Mouse (Mus musculus): ENCODE results near the gene Tspan13. TPM values are rescaled to one million over a fixed set of nuclear protein-coding genes. Genes with fewer than 3 reads are reported as not detected.

Gene Tspan13
- polyA plus RNA-seq, 1 experiment from 2014 or later, result 66.8 TPM

DNA sequence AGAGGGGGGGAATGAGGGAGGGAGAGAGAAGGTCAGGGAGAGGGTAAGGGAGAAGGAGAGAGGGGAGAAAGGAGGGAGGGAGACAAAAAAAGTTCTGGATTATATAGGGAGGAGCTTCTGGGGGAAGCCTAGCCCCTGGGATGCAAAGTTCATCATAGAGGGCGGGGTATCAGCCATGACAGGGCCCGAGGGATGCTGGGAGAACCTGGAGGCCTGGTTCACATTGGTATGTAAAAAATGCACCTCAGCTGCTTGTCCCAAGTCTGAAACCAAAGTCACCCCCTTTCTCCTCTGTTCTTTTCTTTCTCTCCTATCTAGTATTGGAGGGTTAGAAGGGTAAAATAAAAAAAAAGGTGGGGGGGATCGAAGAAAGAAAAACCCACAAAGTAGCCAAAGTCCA is 22.2 kb downstream of the Tspan13 start:
- Histone ChIP-seq H3K9me3 (ENCODE audit: control insufficient read depth, low read length) (no peaks in the 10 kb centered on the region), H3K9ac (ENCODE audit: low read length) (no peak overlapping the region)
- ATAC-seq (ENCODE audit: insufficient number of reproducible peaks, insufficient read depth, low FRiP score, low read depth), result no peak

DNA sequence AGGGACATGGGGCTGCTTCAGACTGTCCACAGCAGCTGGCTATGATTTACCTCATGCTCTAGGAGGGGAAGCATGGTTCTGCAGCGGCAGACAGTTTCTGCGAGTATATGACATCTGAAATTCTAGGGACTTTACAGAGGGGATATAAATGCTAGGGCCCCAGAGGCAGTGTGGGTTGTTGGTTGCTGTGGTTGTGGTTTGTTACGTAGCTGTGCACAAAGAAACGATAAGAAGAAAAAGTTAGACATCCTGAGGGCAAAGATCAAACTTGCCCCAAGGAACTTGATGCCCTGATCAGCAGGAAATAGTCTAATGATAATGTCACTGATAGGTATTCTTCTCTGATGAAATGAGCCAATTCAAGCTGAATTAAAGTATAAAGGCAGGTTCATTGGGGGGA is 22.7 kb downstream of the Tspan13 start:
- no peaks in the 10 kb centered on the region for H3K4me1 ChIP-seq (ENCODE audit: control insufficient read depth in 2 of 2, insufficient read depth in 2 of 2, low read length in 2 of 2)

More for the DNA sequence above, 22.2 kb downstream of the Tspan13 start:
- WGBS, result 81% methylated on average over 3 of the region's 3 CpGs
- Histone ChIP-seq H3K4me3 (ENCODE audit: control insufficient read depth in 1 of 2, insufficient read depth in 1 of 2, low read depth in 1 of 2, low read length in 2 of 2) (no peak overlapping the region), H3K4me1 (ENCODE audit: control insufficient read depth in 2 of 2, insufficient read depth in 2 of 2, low read length in 2 of 2) (no peaks in the 10 kb centered on the region), H3K27me3 (ENCODE audit: control insufficient read depth, insufficient read depth, low read length) (no peaks in the 10 kb centered on the region), H3K4me2 (ENCODE audit: low read length) (no peak overlapping the region), H3K36me3 (ENCODE audit: control insufficient read depth, insufficient read depth, low read length) (peaks cover 17% of the 10 kb centered on the region), H3K27ac (replicated peaks in 1 of 2; ENCODE audit: control insufficient read depth in 1 of 2, insufficient read depth in 1 of 2, low read depth in 2 of 2, low read length in 2 of 2) (no peak overlapping the region)

DNA sequence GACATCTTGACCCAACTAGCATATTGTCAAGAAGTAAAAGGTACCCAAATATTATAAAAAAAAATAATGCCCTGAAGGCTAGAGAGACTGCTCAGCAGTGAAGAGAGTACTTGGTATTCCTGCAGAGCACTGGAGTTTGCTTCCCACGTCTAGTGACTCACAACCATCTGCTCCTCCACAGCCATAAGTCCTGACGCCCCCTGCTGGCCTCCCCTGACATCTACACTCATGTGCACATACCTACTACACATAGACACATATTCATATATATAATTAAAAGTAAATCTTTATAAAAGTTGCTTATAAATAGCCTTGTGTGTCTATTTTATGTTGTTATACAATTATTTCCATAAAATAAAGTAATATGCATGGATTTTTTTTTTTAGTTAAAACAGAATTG is 24.5 kb downstream of the Tspan13 start:
- Histone ChIP-seq H3K36me3 (ENCODE audit: control insufficient read depth, insufficient read depth, low read length) (peaks cover 21% of the 10 kb centered on the region), H3K4me3 (ENCODE audit: control insufficient read depth in 1 of 2, insufficient read depth in 1 of 2, low read depth in 1 of 2, low read length in 2 of 2) (no peak overlapping the region), H3K4me2 (ENCODE audit: low read length) (no peak overlapping the region), H3K4me1 (ENCODE audit: control insufficient read depth in 2 of 2, insufficient read depth in 2 of 2, low read length in 2 of 2) (no peaks in the 10 kb centered on the region), H3K9me3 (ENCODE audit: control insufficient read depth, low read length) (no peaks in the 10 kb centered on the region), H3K27ac (replicated peaks in 1 of 2; ENCODE audit: control insufficient read depth in 1 of 2, insufficient read depth in 1 of 2, low read depth in 2 of 2, low read length in 2 of 2) (no peak overlapping the region), H3K27me3 (ENCODE audit: control insufficient read depth, insufficient read depth, low read length) (no peaks in the 10 kb centered on the region), H3K9ac (ENCODE audit: low read length) (no peak overlapping the region)
- 70% methylated on average over 2 of the region's 2 CpGs for WGBS
- ATAC-seq (ENCODE audit: insufficient number of reproducible peaks, insufficient read depth, low FRiP score, low read depth), result no peak

More for the DNA sequence above, 22.7 kb downstream of the Tspan13 start:
- 85% methylated on average over 4 of the region's 4 CpGs for WGBS
- peaks cover 20% of the 10 kb centered on the region for H3K36me3 ChIP-seq (ENCODE audit: control insufficient read depth, insufficient read depth, low read length)
- no peak for ATAC-seq (ENCODE audit: insufficient number of reproducible peaks, insufficient read depth, low FRiP score, low read depth)
- H3K27ac ChIP-seq (replicated peaks in 1 of 2; ENCODE audit: control insufficient read depth in 1 of 2, insufficient read depth in 1 of 2, low read depth in 2 of 2, low read length in 2 of 2), result no peak overlapping the region
- H3K9me3 ChIP-seq (ENCODE audit: control insufficient read depth, low read length), result no peaks in the 10 kb centered on the region
- H3K27me3 ChIP-seq (ENCODE audit: control insufficient read depth, insufficient read depth, low read length), result no peaks in the 10 kb centered on the region
- no peak overlapping the region for H3K4me2 ChIP-seq (ENCODE audit: low read length)
- H3K9ac ChIP-seq (ENCODE audit: low read length), result no peak overlapping the region
- no peak overlapping the region for H3K4me3 ChIP-seq (ENCODE audit: control insufficient read depth in 1 of 2, insufficient read depth in 1 of 2, low read depth in 1 of 2, low read length in 2 of 2)

DNA sequence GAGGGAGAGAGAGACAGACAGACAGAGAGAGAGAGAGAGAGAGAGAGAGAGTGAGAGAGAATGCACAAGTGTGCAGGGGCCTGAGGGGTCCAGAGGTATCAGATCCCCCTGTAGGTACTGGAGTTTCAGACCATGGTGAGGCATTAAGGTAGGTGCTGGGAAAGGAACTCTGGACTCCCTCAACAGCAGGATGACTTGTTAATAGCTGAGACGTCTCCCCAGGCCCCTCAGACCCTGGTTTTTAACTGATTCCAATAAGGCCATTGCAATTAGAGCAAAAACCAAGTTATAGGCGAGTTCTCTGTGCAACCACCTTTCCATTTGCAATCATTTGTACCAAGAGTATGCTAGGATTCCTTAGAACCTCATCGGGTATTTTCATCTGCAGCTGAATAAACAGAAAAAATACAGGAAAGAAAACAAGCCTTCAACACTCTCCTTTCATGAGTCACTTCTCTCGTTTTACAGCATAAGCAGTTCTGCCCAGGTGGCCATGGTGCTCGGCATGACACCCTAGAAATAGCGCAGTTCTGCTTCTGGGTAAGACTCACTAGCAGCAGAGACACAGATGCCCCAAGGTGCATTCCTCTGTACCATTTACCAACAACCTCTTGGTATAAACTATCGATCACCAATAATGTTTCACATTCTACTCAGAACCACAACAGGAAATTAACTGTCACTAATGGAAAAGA is 28.9 kb downstream of the Tspan13 start:
- H3K27me3 ChIP-seq (ENCODE audit: control insufficient read depth, insufficient read depth, low read length), result no peaks in the 10 kb centered on the region
- H3K4me2 ChIP-seq (ENCODE audit: low read length), result no peak overlapping the region
- H3K36me3 ChIP-seq (ENCODE audit: control insufficient read depth, insufficient read depth, low read length), result peaks cover 9% of the 10 kb centered on the region; the same call in 1 of the 2 replicates
- no peak overlapping the region for H3K9ac ChIP-seq (ENCODE audit: low read length)
- H3K9me3 ChIP-seq (ENCODE audit: control insufficient read depth, low read length), result no peaks in the 10 kb centered on the region
- 68% methylated on average over 7 of the region's 7 CpGs for WGBS
- no peak overlapping the region for H3K27ac ChIP-seq (replicated peaks in 1 of 2; ENCODE audit: control insufficient read depth in 1 of 2, insufficient read depth in 1 of 2, low read depth in 2 of 2, low read length in 2 of 2)
- ATAC-seq (ENCODE audit: insufficient number of reproducible peaks, insufficient read depth, low FRiP score, low read depth), result no peak
- no peak overlapping the region for H3K4me3 ChIP-seq (ENCODE audit: control insufficient read depth in 1 of 2, insufficient read depth in 1 of 2, low read depth in 1 of 2, low read length in 2 of 2)
- no peaks in the 10 kb centered on the region for H3K4me1 ChIP-seq (ENCODE audit: control insufficient read depth in 2 of 2, insufficient read depth in 2 of 2, low read length in 2 of 2)

DNA sequence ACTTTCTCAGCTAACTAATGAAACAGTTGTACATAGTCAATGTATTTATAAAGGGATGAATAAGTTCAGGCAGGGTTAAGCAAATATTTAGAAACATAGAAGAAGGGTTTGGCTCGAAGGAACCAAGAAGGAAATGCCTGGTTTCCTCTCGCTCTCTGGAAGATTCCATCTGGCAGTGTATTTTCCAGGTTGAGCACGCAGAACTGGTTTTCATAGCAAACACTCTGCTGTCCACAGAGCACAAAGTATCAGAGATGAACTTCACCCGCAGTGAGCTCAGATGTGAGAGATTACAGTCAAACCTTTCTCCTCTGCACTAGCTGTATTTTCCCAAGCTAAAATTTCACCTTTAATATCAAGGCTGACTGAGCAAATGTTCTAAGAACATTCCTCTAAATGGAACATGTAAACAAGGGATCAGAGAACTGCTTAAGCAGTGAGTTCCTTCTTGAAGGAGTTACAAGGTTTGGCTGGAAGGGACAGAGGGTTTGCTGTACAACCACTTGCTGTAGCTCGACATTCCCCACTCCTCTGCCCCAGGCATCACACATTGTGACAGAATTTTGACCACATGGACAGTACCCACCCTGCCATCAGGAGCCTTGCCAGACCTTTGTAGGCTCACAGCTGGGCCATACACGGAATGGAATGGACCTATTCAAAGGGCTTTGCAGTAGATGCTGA is 33.8 kb downstream of the Tspan13 start:
- Histone ChIP-seq H3K9me3 (ENCODE audit: control insufficient read depth, low read length) (no peaks in the 10 kb centered on the region), H3K4me2 (ENCODE audit: low read length) (no peak overlapping the region), H3K4me1 (ENCODE audit: control insufficient read depth in 2 of 2, insufficient read depth in 2 of 2, low read length in 2 of 2) (peaks cover 3 to 4% of the 10 kb centered on the region in 2 experiments; a peak in 2 of 4 replicates), H3K9ac (ENCODE audit: low read length) (no peak overlapping the region), H3K27me3 (ENCODE audit: control insufficient read depth, insufficient read depth, low read length) (no peaks in the 10 kb centered on the region), H3K36me3 (ENCODE audit: control insufficient read depth, insufficient read depth, low read length) (no peaks in the 10 kb centered on the region), H3K27ac (replicated peaks in 1 of 2; ENCODE audit: control insufficient read depth in 1 of 2, insufficient read depth in 1 of 2, low read depth in 2 of 2, low read length in 2 of 2) (0 out of 4 replicates have a peak overlapping the region, but pooled peaks of 1 of the 2 experiments have one; percentile 7), H3K4me3 (ENCODE audit: control insufficient read depth in 1 of 2, insufficient read depth in 1 of 2, low read depth in 1 of 2, low read length in 2 of 2) (no peak overlapping the region)
- WGBS, result 60% methylated on average over 6 of the region's 6 CpGs
- no peak for ATAC-seq (ENCODE audit: insufficient number of reproducible peaks, insufficient read depth, low FRiP score, low read depth)

DNA sequence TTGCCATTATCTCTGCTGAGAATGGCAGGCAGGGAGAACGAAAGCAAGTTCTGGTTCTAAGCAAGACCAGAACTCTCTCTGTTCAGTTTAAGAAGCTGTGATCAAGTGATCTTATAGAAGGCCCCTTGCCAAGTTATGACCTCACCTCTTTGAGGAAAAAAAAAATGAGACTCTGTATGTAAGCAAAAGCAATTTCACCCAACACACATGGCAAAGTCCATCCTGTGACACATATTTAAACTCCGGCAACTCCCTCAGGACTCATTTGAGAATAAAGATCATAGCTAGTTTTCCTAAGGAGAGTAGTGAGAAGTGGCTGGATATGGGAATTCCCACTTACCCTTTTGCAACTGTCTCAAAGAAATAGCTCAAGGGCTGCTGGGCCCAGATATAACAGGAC is 34.7 kb downstream of the Tspan13 start:
- Histone ChIP-seq H3K4me3 (ENCODE audit: control insufficient read depth in 1 of 2, insufficient read depth in 1 of 2, low read depth in 1 of 2, low read length in 2 of 2) (no peak overlapping the region), H3K4me1 (ENCODE audit: control insufficient read depth in 2 of 2, insufficient read depth in 2 of 2, low read length in 2 of 2) (peaks cover 4% of the 10 kb centered on the region in 2 experiments), H3K9ac (ENCODE audit: low read length) (no peak overlapping the region), H3K4me2 (ENCODE audit: low read length) (no peak overlapping the region), H3K27me3 (ENCODE audit: control insufficient read depth, insufficient read depth, low read length) (no peaks in the 10 kb centered on the region), H3K36me3 (ENCODE audit: control insufficient read depth, insufficient read depth, low read length) (no peaks in the 10 kb centered on the region), H3K9me3 (ENCODE audit: control insufficient read depth, low read length) (no peaks in the 10 kb centered on the region), H3K27ac (replicated peaks in 1 of 2; ENCODE audit: control insufficient read depth in 1 of 2, insufficient read depth in 1 of 2, low read depth in 2 of 2, low read length in 2 of 2) (no peak overlapping the region)
- no peak for ATAC-seq (ENCODE audit: insufficient number of reproducible peaks, insufficient read depth, low FRiP score, low read depth)
- 63% methylated on average over 2 of the region's 2 CpGs for WGBS

DNA sequence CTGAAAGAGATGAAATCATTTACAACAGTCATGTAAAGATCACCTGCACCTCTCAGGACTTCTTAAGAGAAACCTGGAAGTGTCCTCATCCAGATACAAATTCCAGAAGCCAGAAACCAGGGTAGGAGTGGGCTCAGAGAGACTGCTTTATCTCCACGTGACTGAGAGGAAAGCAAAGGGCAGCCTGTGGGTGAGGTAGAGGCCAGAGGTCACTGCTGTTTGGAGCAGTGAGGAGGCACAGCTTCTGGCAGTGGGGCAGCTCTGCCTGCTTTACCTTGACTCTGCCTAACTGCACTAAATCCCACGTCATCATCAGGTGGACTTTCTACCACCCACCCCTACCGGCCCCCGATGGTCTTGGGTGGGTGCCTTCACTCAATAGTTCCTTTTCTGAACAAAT is 37.6 kb downstream of the Tspan13 start:
- Histone ChIP-seq H3K9me3 (ENCODE audit: control insufficient read depth, low read length) (no peaks in the 10 kb centered on the region), H3K9ac (ENCODE audit: low read length) (no peak overlapping the region), H3K36me3 (ENCODE audit: control insufficient read depth, insufficient read depth, low read length) (no peaks in the 10 kb centered on the region), H3K4me2 (ENCODE audit: low read length) (no peak overlapping the region), H3K27ac (replicated peaks in 1 of 2; ENCODE audit: control insufficient read depth in 1 of 2, insufficient read depth in 1 of 2, low read depth in 2 of 2, low read length in 2 of 2) (no peak overlapping the region), H3K4me3 (ENCODE audit: control insufficient read depth in 1 of 2, insufficient read depth in 1 of 2, low read depth in 1 of 2, low read length in 2 of 2) (no peak overlapping the region), H3K4me1 (ENCODE audit: control insufficient read depth in 2 of 2, insufficient read depth in 2 of 2, low read length in 2 of 2) (peaks cover 8 to 16% of the 10 kb centered on the region in 2 experiments), H3K27me3 (ENCODE audit: control insufficient read depth, insufficient read depth, low read length) (no peaks in the 10 kb centered on the region)
- WGBS, result 57% methylated on average over 4 of the region's 4 CpGs
- ATAC-seq (ENCODE audit: insufficient number of reproducible peaks, insufficient read depth, low FRiP score, low read depth), result no peak

Measured in heart, embryonic 14.5 days (tissue).